Mouse (Mus musculus) limb, embryonic 14.5 days (tissue): ENCODE results near the gene Igtp. TPM values are rescaled to one million over a fixed set of nuclear protein-coding genes. Genes with fewer than 3 reads are reported as not detected.
"Not testable (repeated sequence)": the region's sequence is repeated elsewhere in the genome, so short reads cannot be mapped to it uniquely, and the experiment has no call there.

Experiments
- ATAC-seq: fragments of 200-750 bp; cut with Nextera tagmentation; 2 replicates; pipeline ENCODE4 v1.8.0; 2017; ENCODE audit warnings: low read depth, moderate number of reproducible peaks, moderate TSS enrichment; ENCODE audit not compliant: low FRiP score
- DNase-seq: peaks from one replicate; pipeline ENCODE4 v3.0.0-alpha.2; 2015; ENCODE audit warnings: low spot score
- H3K27ac ChIP-seq: fragments of 300-500 bp; sonication (generic); replicated peaks from 2 replicates; pipeline ENCODE4 v1.5.1; 2014; ENCODE audit warnings: low read depth, mild to moderate bottlenecking, low read length, moderate library complexity, mixed read lengths
- H3K27me3 ChIP-seq: fragments of 300-500 bp; sonication (generic); 2 replicates; pipeline ENCODE4 v1.6.1; 2014; ENCODE audit warnings: low read length, mixed read lengths; ENCODE audit not compliant: control insufficient read depth, insufficient read depth
- H3K36me3 ChIP-seq: fragments of 300-500 bp; sonication (generic); 2 replicates; pipeline ENCODE4 v1.6.1; 2014; ENCODE audit warnings: mild to moderate bottlenecking, low read length, moderate library complexity, mixed read lengths; ENCODE audit not compliant: control insufficient read depth, insufficient read depth
- H3K4me1 ChIP-seq: fragments of 300-500 bp; sonication (generic); 2 replicates; pipeline ENCODE4 v1.6.1; 2014; ENCODE audit warnings: antibody characterized with exemption, low read length, mixed read lengths; ENCODE audit not compliant: control insufficient read depth, insufficient read depth
- H3K4me2 ChIP-seq: fragments of 300-500 bp; sonication (generic); replicated peaks from 2 replicates; pipeline ENCODE4 v1.6.1; 2014; ENCODE audit warnings: low read depth, mild to moderate bottlenecking, low read length, moderate library complexity; ENCODE audit not compliant: severe bottlenecking
- H3K4me3 ChIP-seq: fragments of 300-500 bp; sonication (generic); replicated peaks from 2 replicates; pipeline ENCODE4 v1.5.1; 2014; ENCODE audit warnings: low read length
- H3K9ac ChIP-seq: fragments of 300-500 bp; sonication (generic); 2 replicates; pipeline ENCODE4 v1.6.1; 2014; ENCODE audit warnings: mild to moderate bottlenecking, low read depth, low read length, moderate library complexity; ENCODE audit not compliant: severe bottlenecking
- H3K9me3 ChIP-seq: fragments of 300-500 bp; sonication (generic); 2 replicates; pipeline ENCODE4 v1.6.1; 2016; ENCODE audit warnings: low read length; ENCODE audit not compliant: control insufficient read depth
- POLR2A ChIP-seq: fragments of 200-500 bp; IDR thresholded peaks from 2 replicates; pipeline ENCODE4 v1.8.0; 2012; ENCODE audit warnings: inconsistent platforms, mild to moderate bottlenecking, moderate library complexity, borderline replicate concordance; ENCODE audit not compliant: insufficient read depth, insufficient read length; ENCODE audit errors: extremely low read depth
- WGBS: fragments of 180-500 bp; shearing (Covaris S2); extraction: QIAGEN DNeasy Blood & Tissue Kit; methylation state at CpG from one replicate; pipeline ENCODE4 v1.1.7; 2014; 5-methylcytosine and 5-hydroxymethylcytosine counted together
- polyA plus RNA-seq, 2 experiments: library from polyadenylated mRNA; depleted of rRNA in 1 of 2; stranded (reverse) in 1 of 2; unstranded in 1 of 2; fragments of >200 nt; fragmentation: Nextera tagmentation in 1 of 2; extraction: Ambion mirVana in 1 of 2; gene quantifications; 2 replicates each; pipeline versions ENCODE4 v1.2.1 to v1.2.3; 2012 to 2014

Gene Igtp
- polyA plus RNA-seq (2012; rRNA removed) (3.6 and 4.1 TPM in 2 replicates), polyA plus RNA-seq (2014; fragmentation: Nextera tagmentation; extraction: Ambion mirVana) (5.1 and 5.2 TPM in 2 replicates)

- peak within 1 kb of the TSS; percentile 54 for H3K9ac ChIP-seq
- H3K36me3 ChIP-seq, H3K4me1 ChIP-seq, H3K9me3 ChIP-seq, H3K27ac ChIP-seq, H3K27me3 ChIP-seq: not testable (repeated sequence)
- DNase-seq: peak; percentile 69
- 7% methylated on average over 14 of the region's 15 CpGs for WGBS
- H3K4me3 ChIP-seq: peak within 1 kb of the TSS; percentile 49
- ATAC-seq: peak; percentile 81
- H3K4me2 ChIP-seq: peak within 1 kb of the TSS; percentile 68
Observed at GRCm38 (mm10) chr11:58199229-58200037, at the start of gene Igtp, which contains the start of gene Irgm2. Gene Igtp (plus strand): TSS chr11:58199556. Gene Irgm2 (plus strand): TSS chr11:58199618.

GRCm38 (mm10) chr11:58155458-58155857 lies 43.9 kb upstream of the Igtp start:
- no peak overlapping the region for H3K4me3 ChIP-seq
- no peaks in the 10 kb centered on the region for H3K4me1 ChIP-seq
- H3K27me3 ChIP-seq: no peaks in the 10 kb centered on the region
- H3K9ac ChIP-seq: no peak overlapping the region
- ATAC-seq (no peak), DNase-seq (no peak)
- 91% methylated on average over 9 of the region's 9 CpGs for WGBS
- peaks cover 87% of the 10 kb centered on the region for H3K36me3 ChIP-seq
- no peak overlapping the region for H3K4me2 ChIP-seq
- no peaks in the 10 kb centered on the region for H3K9me3 ChIP-seq
- no peak overlapping the region for H3K27ac ChIP-seq
- no peak for TF ChIP-seq POLR2A

- Histone ChIP-seq H3K4me3 (no peak overlapping the region), H3K4me1 (no peaks in the 10 kb centered on the region), H3K9ac (no peak overlapping the region), H3K27me3 (no peaks in the 10 kb centered on the region), H3K9me3 (no peaks in the 10 kb centered on the region), H3K36me3 (peaks cover 89% of the 10 kb centered on the region), H3K4me2 (no peak overlapping the region), H3K27ac (no peak overlapping the region)
- ATAC-seq (no peak), DNase-seq (no peak)
- TF ChIP-seq POLR2A: no peak
- WGBS: 78% methylated on average over 3 of the region's 3 CpGs
Observed at GRCm38 (mm10) chr11:58156871-58157270, 42.5 kb upstream of the Igtp start.

GRCm38 (mm10) chr11:58165072-58165471 lies 34.3 kb upstream of the Igtp start:
- no peak overlapping the region for H3K4me3 ChIP-seq
- peaks cover 61% of the 10 kb centered on the region for H3K36me3 ChIP-seq
- TF ChIP-seq POLR2A: no peak
- no peak overlapping the region for H3K27ac ChIP-seq
- H3K9ac ChIP-seq: no peak overlapping the region
- H3K27me3 ChIP-seq: no peaks in the 10 kb centered on the region
- 93% methylated on average over 2 of the region's 2 CpGs for WGBS
- ATAC-seq (no peak), DNase-seq (no peak)
- H3K4me2 ChIP-seq: no peak overlapping the region
- H3K9me3 ChIP-seq: no peaks in the 10 kb centered on the region
- H3K4me1 ChIP-seq: peaks cover 2% of the 10 kb centered on the region; the same call in 1 of the 2 replicates

- H3K9ac ChIP-seq: peak overlapping the region; percentile 82
- WGBS: under 1% methylated on average over 8 of the region's 8 CpGs
- H3K4me3 ChIP-seq: peak overlapping the region; percentile 91
- H3K4me1 ChIP-seq: peaks cover 8% of the 10 kb centered on the region; the same call in 1 of the 2 replicates
- peaks cover 38% of the 10 kb centered on the region for H3K36me3 ChIP-seq
- ATAC-seq: no peak
- DNase-seq: no peak
- H3K9me3 ChIP-seq: no peaks in the 10 kb centered on the region
- no peak for TF ChIP-seq POLR2A
- peak overlapping the region; percentile 80 for H3K4me2 ChIP-seq
- H3K27ac ChIP-seq: 0 out of 2 replicates have a peak overlapping the region, but pooled peaks have one; percentile 33
- H3K27me3 ChIP-seq: no peaks in the 10 kb centered on the region
Observed at GRCm38 (mm10) chr11:58167822-58168166, 31.6 kb upstream of the Igtp start.
